Mouse (Mus musculus) bone marrow macrophage, adult 2 months (primary cell): ENCODE measurements at regions not wholly inside any gene's neighbourhood (a gene's known extent, or its start where the extent isn't known, plus 50 kb on each side); places are given as distances from the start of the nearest gene placed in this dataset.
"Not testable (repeated sequence)": the region's sequence is repeated elsewhere in the genome, so short reads cannot be mapped to it uniquely, and the experiment has no call there.

ENCODE experiments used
- CTCF ChIP-seq: IDR thresholded peaks from 2 replicates; pipeline ENCODE4 v1.5.1; 2012; ENCODE audit warnings: low read depth, mild to moderate bottlenecking, low read length, moderate library complexity
- POLR2A ChIP-seq: IDR thresholded peaks from 2 replicates; pipeline ENCODE4 v1.6.1; 2012; ENCODE audit warnings: mild to moderate bottlenecking, low read depth, low read length, borderline replicate concordance

- TF ChIP-seq CTCF, POLR2A: not testable (repeated sequence)
Observed at GRCm38 (mm10) chr1:101901601-101902000, 2129.0 kb downstream of the Cntnap5b start.
